Mouse (Mus musculus): ENCODE data around the gene Ifi27l2a. TPM values are rescaled to one million over a fixed set of nuclear protein-coding genes. Genes with fewer than 3 reads are reported as not detected.

Ifi27l2a gene
- polyA plus RNA-seq, 1 experiment from 2014 or later, result 0.86 TPM

GRCm38 (mm10) chr12:103408144-103408543 is 35.3 kb downstream of the Ifi27l2a start:
- Histone ChIP-seq H3K4me3 (no peak overlapping the region), H3K4me1 (no peaks in the 10 kb centered on the region), H3K27me3 (replicated peaks; ENCODE audit: low read depth, poor library complexity, severe bottlenecking) (no peaks in the 10 kb centered on the region), H3K36me3 (replicated peaks) (peaks cover 97% of the 10 kb centered on the region), H3K27ac (replicated peaks) (no peak overlapping the region), H3K9me3 (no peaks in the 10 kb centered on the region)
- no peak for DNase-seq (ENCODE audit: low spot score)
- 94% methylated on average over 10 of the region's 10 CpGs for WGBS

GRCm38 (mm10) chr12:103407720-103408119 is 35.8 kb downstream of the Ifi27l2a start, which contains the start of gene 9330161L09Rik:
Gene 9330161L09Rik (minus strand): TSS chr12:103407820.
- Histone ChIP-seq H3K27me3 (replicated peaks; ENCODE audit: low read depth, poor library complexity, severe bottlenecking) (no peaks in the 10 kb centered on the region), H3K27ac (replicated peaks) (no peak within 1 kb of the TSS), H3K9me3 (no peaks in the 10 kb centered on the region), H3K4me3 (no peak within 1 kb of the TSS), H3K36me3 (replicated peaks) (peaks cover 97% of the 10 kb centered on the region), H3K4me1 (no peaks in the 10 kb centered on the region)
- no peak for DNase-seq (ENCODE audit: low spot score)
- 95% methylated on average over 4 of the region's 4 CpGs for WGBS

DNA sequence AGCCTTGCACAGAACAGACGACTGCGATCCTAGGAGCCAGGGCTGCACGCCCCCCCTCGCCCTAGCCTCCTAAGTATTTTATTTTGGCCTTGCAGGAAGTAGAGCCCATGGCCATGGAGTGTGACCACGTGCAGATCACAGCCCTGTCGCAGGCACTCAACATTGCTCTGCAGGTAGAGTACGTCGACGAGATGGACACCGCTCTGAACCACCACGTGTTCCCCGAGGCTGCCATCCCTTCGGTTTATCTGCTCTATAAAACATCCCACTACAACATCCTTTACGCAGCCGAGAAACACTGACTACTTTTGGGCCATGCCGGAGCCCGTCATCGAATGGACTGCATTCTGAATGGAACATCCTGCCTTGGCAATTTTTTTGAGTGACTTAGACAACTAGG is 39.3 kb downstream of the Ifi27l2a start:
- Histone ChIP-seq H3K36me3 (replicated peaks) (peaks cover 75% of the 10 kb centered on the region), H3K4me3 (no peak overlapping the region), H3K27me3 (replicated peaks; ENCODE audit: low read depth, poor library complexity, severe bottlenecking) (no peaks in the 10 kb centered on the region), H3K4me1 (no peaks in the 10 kb centered on the region), H3K9me3 (no peaks in the 10 kb centered on the region), H3K27ac (replicated peaks) (no peak overlapping the region)
- 89% methylated on average over 18 of the region's 18 CpGs for WGBS
- no peak for DNase-seq (ENCODE audit: low spot score)

DNA sequence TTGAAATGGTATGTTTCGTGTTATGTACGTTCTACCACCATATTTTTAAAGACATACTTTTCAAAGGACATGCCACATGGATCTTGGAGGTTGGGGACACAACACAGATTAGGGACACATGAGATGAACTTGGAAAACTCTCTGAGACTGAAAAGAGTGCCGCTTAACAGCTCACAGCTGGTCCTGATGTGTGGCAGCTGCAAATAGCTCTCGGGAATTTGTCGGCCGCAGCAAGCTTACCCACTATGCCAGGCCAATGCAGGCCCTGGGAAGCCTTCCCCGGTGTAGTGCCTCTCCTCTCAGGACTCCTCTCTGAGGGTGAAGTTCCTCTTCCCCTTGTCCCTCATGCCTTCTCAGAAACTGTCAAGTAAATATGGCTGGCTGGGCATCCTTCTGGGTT is 46.7 kb downstream of the Ifi27l2a start:
- no peak for DNase-seq (ENCODE audit: low spot score)
- no peaks in the 10 kb centered on the region for H3K9me3 ChIP-seq
- 81% methylated on average over 7 of the region's 7 CpGs for WGBS
- no peaks in the 10 kb centered on the region for H3K27me3 ChIP-seq (replicated peaks; ENCODE audit: low read depth, poor library complexity, severe bottlenecking)
- 0 out of 2 replicates have a peak, but pooled peaks cover 8% of the 10 kb centered on the region for H3K36me3 ChIP-seq (replicated peaks)
- H3K27ac ChIP-seq (replicated peaks), result no peak overlapping the region
- peaks cover 15% of the 10 kb centered on the region for H3K4me1 ChIP-seq
- no peak overlapping the region for H3K4me3 ChIP-seq

- Histone ChIP-seq H3K4me1 (peaks cover 25% of the 10 kb centered on the region), H3K4me3 (no peak overlapping the region), H3K36me3 (replicated peaks) (0 out of 2 replicates have a peak, but pooled peaks cover 2% of the 10 kb centered on the region), H3K27ac (replicated peaks) (no peak overlapping the region), H3K9me3 (no peaks in the 10 kb centered on the region), H3K27me3 (replicated peaks; ENCODE audit: low read depth, poor library complexity, severe bottlenecking) (no peaks in the 10 kb centered on the region)
- no peak for DNase-seq (ENCODE audit: low spot score)
- WGBS, result 79% methylated on average over 12 of the region's 12 CpGs
Measured at GRCm38 (mm10) chr12:103395486-103396275, 47.8 kb downstream of the Ifi27l2a start.

DNA sequence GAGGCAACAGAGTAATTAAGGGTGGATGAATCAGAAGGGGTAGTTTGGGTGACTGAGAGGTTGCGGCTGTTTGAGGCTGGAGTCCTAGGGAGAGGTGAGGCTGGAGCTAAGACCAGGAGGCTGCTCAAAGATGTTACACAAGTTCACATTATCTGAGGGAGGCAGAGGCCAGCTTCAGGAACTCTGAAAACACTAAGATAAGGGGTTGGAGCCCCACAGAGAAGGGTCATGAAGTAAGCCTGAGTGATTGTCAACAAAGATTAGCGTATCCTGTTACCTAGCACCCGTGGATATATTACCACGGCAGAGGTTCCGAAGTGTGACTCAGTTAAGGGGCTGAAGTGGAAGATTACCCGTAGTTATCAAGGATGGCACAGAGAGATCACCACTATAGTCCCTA is 50.0 kb downstream of the Ifi27l2a start:
- Histone ChIP-seq H3K27ac (replicated peaks) (peak overlapping the region; percentile 41; the same call in 1 of the 2 replicates), H3K27me3 (replicated peaks; ENCODE audit: low read depth, poor library complexity, severe bottlenecking) (no peaks in the 10 kb centered on the region), H3K9me3 (no peaks in the 10 kb centered on the region), H3K4me3 (no peak overlapping the region), H3K36me3 (replicated peaks) (no peaks in the 10 kb centered on the region), H3K4me1 (peaks cover 40% of the 10 kb centered on the region)
- no peak for DNase-seq (ENCODE audit: low spot score)
- WGBS, result 68% methylated on average over 6 of the region's 6 CpGs

Other genes with a start within 250 kb of the Ifi27l2a start
- gene Prima1, start 201.5 kb downstream of the Ifi27l2a start, polyA plus RNA-seq (2016; fragmentation: Nextera tagmentation; extraction: Ambion mirVana), result 0.44 and 0.52 TPM in 2 replicates
- 3.6 and 9.3 TPM in 2 replicates for gene Fam181a, start 132.7 kb downstream of the Ifi27l2a start, polyA plus RNA-seq (2016; fragmentation: Nextera tagmentation; extraction: Ambion mirVana)
- gene Asb2, start 87.7 kb downstream of the Ifi27l2a start, polyA plus RNA-seq (2016; fragmentation: Nextera tagmentation; extraction: Ambion mirVana), result 0.51 and 0.75 TPM in 2 replicates
- 8.7 and 12.2 TPM in 2 replicates for gene Otub2, start 55.0 kb downstream of the Ifi27l2a start, polyA plus RNA-seq (2016; fragmentation: Nextera tagmentation; extraction: Ambion mirVana)
- gene 9330161L09Rik, start 35.9 kb downstream of the Ifi27l2a start, polyA plus RNA-seq (2016; fragmentation: Nextera tagmentation; extraction: Ambion mirVana), result 0.35 and 0.60 TPM in 2 replicates
- gene Ddx24, start 17.9 kb downstream of the Ifi27l2a start, polyA plus RNA-seq (2016; fragmentation: Nextera tagmentation; extraction: Ambion mirVana), result 97.1 and 106 TPM in 2 replicates
- gene Ifi27, start 9.5 kb downstream of the Ifi27l2a start, polyA plus RNA-seq (2016; fragmentation: Nextera tagmentation; extraction: Ambion mirVana), result 1.2 and 1.7 TPM in 2 replicates
- not detected in 2 replicates for gene Ifi27l2b, start 13.5 kb upstream of the Ifi27l2a start, polyA plus RNA-seq (2016; fragmentation: Nextera tagmentation; extraction: Ambion mirVana)
- 1.7 and 2.1 TPM in 2 replicates for gene Ppp4r4, start 88.6 kb upstream of the Ifi27l2a start, polyA plus RNA-seq (2016; fragmentation: Nextera tagmentation; extraction: Ambion mirVana)
- not detected in 2 replicates for gene Serpina10, start 187.8 kb upstream of the Ifi27l2a start, polyA plus RNA-seq (2016; fragmentation: Nextera tagmentation; extraction: Ambion mirVana)
- gene Serpina6, start 213.5 kb upstream of the Ifi27l2a start, polyA plus RNA-seq (2016; fragmentation: Nextera tagmentation; extraction: Ambion mirVana), result not detected in 2 replicates
- gene Serpina16, start 232.5 kb upstream of the Ifi27l2a start, polyA plus RNA-seq (2016; fragmentation: Nextera tagmentation; extraction: Ambion mirVana), result not detected in 2 replicates